Mouse (Mus musculus) hindlimb bud, embryonic 11.5 days (tissue): ENCODE measurements around the gene Cacna1d.
A peak's percentile ranks its signal among the peaks of the same experiment; 100 is the strongest.

ENCODE experiments used
- DNase-seq: peaks from one replicate; pipeline ENCODE4 v3.0.0-alpha.2; 2012; ENCODE audit warnings: low read depth, low spot score; ENCODE audit errors: extremely low spot score

Cacna1d gene

GRCm38 (mm10) chr14:30172821-30173755, 318.2 kb downstream of the Cacna1d start:
- no peak for DNase-seq

GRCm38 (mm10) chr14:30171593-30171992, 319.7 kb downstream of the Cacna1d start:
- no peak for DNase-seq

- DNase-seq = no peak
Measured at GRCm38 (mm10) chr14:30171008-30171407, 320.2 kb downstream of the Cacna1d start.

DNA sequence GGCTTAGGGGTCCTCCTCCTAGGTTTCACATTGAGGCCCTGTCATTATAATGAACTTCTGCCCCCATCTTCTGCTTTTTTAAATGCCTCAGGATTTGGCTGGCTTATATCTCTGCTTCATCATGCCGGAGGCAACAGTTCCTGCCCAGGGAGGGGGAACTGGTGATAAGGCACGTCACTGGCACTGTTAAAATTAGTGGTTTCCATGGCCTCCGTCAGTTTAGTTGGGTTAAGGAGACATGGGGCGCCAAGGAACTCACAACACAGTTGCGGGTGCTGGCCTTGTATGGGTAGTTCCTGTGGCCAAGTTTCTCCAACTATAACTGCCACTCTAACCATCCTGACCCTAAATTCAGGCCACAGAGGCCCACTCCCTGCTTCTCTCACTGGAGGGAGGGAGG, 321.8 kb downstream of the Cacna1d start:
- DNase-seq = no peak

DNA sequence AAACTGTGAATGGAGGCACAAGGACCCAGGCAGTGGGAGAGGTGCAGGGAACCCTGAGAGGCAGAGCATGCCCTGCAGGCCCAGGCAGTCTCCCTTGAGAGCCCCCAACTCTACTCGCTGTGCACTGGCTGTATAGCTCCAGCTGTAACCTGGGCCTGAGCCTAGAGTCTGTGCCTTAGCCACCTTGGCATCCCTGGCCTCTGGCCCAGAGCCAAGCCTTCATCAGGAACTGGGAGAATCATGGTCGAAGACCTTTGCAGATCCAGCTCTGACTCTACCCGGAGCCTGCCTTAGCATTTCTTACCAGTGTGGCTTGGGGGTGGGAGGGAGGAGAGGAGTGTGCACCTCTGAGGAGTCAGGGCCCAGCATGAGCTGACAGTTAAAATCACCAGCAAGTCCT, 322.4 kb downstream of the Cacna1d start:
- no peak for DNase-seq

DNA sequence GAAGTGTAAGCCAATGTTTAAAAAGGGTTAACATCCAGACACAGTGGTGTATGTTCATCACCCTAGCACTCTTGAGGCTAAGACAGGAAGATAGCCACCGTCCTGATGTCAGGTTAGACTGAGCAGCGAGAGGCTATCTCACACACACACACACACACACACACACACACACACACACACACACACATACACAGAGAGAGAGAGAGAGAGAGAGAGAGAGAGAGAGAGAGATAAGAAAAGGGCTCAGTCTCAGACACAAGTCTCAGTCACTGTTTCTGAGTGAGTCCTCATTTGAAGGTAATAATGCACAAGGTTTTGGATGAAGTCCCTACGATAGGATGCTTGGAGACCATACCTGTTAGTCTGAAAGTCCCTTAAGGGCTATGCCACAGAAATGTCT, 322.9 kb downstream of the Cacna1d start:
- no peak for DNase-seq

DNA sequence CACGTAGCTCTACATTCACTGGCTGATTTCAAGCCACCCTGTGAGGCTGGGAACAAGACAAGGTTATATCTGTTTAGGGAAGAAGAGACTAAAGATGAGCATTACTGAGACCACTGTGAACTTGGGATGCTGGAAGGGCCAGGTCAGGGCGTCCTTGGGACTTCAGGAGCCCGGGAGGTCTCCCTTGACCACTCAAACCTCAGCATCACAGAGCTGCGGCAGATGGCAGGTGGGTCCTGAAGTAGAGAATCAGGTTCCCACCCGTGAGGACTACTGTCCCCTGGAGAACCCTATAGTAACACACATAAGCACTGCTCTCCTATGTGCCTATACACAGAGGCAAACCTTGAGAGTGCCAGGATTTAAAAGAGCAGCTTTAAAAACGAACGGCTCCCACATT, 323.6 kb downstream of the Cacna1d start:
- no peak for DNase-seq

- no peak for DNase-seq
Measured at GRCm38 (mm10) chr14:30166036-30166435, 325.2 kb downstream of the Cacna1d start.

GRCm38 (mm10) chr14:30163733-30164708, 327.2 kb downstream of the Cacna1d start:
- no peak for DNase-seq

DNA sequence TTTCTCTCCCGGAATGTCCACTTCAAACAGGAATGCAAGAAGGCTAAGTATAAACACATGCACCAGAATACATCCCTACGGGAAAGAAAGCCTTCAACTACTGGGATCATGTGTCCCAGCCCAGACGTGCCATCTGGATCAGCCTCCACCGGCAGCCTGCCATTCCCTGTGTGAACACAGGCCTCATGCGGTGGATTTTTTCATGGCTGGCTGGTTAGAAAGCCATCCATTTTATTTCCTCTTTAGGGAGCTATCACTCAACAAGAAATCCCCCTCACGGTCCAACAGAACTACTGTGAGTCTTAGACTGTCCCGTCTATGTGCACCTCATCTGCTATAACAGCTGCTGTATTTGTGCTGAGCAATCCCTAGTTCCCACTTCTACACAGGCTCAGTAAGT, 343.5 kb downstream of the Cacna1d start:
- no peak for DNase-seq

- DNase-seq = peak; percentile 37
Measured at GRCm38 (mm10) chr14:30138379-30138964, 352.8 kb downstream of the Cacna1d start.

GRCm38 (mm10) chr14:30137961-30138360, 353.3 kb downstream of the Cacna1d start:
- no peak for DNase-seq

DNA sequence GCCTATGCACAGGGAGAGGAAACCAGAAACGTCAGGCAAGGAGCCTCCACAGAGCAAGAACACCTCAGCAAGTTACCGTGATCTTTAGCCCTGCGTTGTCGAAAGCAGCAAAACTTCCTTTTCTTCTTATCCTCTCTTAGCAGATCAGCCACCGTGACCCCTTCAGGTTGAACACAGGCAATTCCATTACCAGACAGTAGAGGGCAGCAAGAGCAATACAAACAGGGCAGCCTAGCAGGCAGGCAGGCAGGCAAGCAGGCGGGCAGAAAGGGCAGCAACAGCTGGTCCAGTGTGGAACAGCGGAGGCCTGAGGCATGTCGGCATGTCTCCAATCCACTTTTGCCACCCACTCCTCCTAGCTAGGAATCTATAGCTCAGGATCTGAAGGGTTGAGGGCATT, 354.3 kb downstream of the Cacna1d start:
- DNase-seq = peak; percentile 88

DNA sequence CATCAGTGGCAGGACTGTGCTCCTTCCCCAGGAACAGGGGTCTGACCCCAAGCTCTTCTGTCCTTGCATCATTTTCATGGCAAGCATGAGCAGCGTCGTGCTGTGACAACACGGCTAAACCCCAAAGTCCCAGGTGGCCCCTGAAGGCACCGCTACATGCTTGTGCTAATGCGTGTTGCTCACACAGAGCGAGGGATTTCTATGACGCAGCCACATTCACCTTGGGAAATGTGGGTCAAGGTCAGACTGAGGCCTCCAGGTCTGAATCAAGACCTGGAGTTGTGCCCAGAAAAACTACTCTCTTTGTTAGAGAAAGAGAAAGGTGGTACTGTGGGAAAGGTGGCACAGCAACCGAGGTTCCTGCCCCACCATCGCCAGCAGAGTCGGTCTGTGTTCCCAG, 355.9 kb downstream of the Cacna1d start:
- no peak for DNase-seq

- DNase-seq = no peak
Measured at GRCm38 (mm10) chr14:30133684-30134083, 357.6 kb downstream of the Cacna1d start.

GRCm38 (mm10) chr14:30131256-30131655, 360.0 kb downstream of the Cacna1d start:
- DNase-seq = no peak

GRCm38 (mm10) chr14:30130092-30130491, 361.2 kb downstream of the Cacna1d start:
- no peak for DNase-seq

DNA sequence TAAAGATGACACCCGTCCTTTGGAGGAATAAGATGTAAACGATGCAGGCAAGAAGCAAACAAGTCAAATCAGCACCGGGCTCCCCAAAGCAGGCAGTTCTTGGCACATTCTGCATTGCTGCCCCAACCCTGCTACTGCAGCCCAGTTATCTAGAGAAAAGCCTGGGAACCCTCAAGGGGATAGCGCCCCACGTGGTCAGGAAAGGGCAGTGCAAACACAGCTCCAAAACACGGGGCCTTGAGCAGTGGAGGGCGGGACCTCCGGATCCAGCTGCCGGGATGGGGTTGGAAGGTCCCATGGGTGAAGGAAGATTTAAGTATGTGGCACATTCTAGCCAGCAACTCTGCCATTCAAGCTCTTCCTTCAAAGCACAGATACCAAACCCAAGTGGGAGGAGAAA, 361.9 kb downstream of the Cacna1d start:
- no peak for DNase-seq

DNA sequence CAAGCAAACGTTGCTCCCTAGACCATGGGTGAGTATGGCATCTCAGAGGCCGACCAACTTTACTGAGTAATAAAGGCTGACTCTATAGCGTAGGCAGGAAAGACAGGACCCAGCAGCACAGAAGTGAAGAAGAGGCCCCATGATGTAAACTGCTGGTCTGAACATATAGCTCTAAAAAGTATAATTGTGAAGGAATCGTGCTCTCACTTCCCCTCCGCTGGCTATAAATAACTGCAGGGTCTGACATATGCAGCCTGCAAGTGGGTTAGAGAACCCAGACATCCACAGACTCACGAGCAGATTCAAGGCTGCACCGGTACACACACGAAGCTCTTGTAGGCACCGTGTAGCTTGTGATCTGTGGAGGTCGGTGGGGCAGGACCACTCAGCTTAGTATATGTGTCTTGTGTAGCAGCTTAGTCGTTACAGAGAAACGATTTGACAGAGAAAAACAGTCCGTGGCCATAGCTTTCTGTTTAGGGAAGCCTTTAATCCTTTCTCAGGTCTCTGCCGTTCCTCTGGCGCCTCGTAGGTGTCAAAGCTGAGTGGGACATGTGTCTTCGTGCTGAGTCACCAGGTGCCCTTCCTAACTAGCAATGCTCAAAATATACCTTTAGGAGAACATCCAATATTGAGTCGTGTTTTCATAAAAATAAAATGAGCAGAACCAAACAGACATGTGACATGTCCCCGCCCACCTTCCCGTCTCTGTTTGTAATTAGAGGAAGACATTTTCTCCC, 366.1 kb downstream of the Cacna1d start:
- no peak for DNase-seq

DNA sequence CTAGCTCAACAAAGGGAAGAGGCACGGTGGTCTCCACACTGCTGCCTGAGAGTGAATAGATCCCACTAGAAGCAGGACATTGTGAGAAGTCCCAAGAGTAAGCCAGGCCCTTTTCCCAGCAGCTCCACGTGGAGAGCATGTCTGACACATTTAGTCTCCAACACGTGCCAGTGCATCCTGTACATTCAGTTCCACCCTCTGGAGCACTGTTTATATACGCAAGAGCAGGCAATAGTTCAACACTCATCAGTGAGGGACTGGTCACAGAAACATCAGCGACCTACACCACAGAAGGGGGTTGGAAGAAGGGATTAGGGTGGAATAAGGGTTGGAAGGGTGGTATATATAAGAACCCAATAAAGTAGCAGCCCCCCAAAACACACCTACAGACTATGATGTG, 371.2 kb downstream of the Cacna1d start:
- no peak for DNase-seq
